ENCODE assay signal across 8 mouse cellular contexts in genomic region chr4:102087091-102087565, GRCm38 (mm10). TPM values are rescaled to one million over a fixed set of nuclear protein-coding genes. Genes with fewer than 3 reads are reported as not detected.
DNase-seq lines count a peak whose midpoint lies in the region; ATAC-seq and TF ChIP-seq lines count a peak whose summit lies in the region.

Gene Pde4b, plus strand, starts transcription at chr4:102087543.

- no peak within 1 kb of the TSS for H3K27ac ChIP-seq in lung, embryonic 15.5 days
- H3K27ac ChIP-seq in heart, embryonic 11.5 days (ENCODE audit: low read depth, low read length) = no peak within 1 kb of the TSS
- peak within 1 kb of the TSS; percentile 55 for H3K27ac ChIP-seq in midbrain, postnatal 0 days (ENCODE audit: low read depth, low read length)

- H3K9me3 ChIP-seq in lung, embryonic 15.5 days = no peaks in the 10 kb centered on the region
- no peaks in the 10 kb centered on the region for H3K9me3 ChIP-seq in heart, embryonic 11.5 days (replicated peaks; ENCODE audit: control insufficient read depth, low read length)
- H3K9me3 ChIP-seq in midbrain, postnatal 0 days (ENCODE audit: low read length) = no peaks in the 10 kb centered on the region

- peak; percentile 31; the same call in 1 of the 2 replicates for ATAC-seq in lung, embryonic 15.5 days (ENCODE audit: borderline replicate concordance, extremely low read depth, low FRiP score, low TSS enrichment)
- ATAC-seq in heart, embryonic 11.5 days (replicated peaks; ENCODE audit: insufficient number of reproducible peaks, low FRiP score, low TSS enrichment) = peak; percentile 57; the same call in 1 of the 2 replicates
- ATAC-seq in midbrain, postnatal 0 days (ENCODE audit: low FRiP score) = peak; percentile 71

- DNase-seq in lung, adult 18-20 months = no peak
- DNase-seq in embryo, embryonic 10.5 days (ENCODE audit: low spot score) = peak; percentile 45
- DNase-seq in left cerebral cortex, adult 8-10 months (ENCODE audit: low spot score in 2 of 2) = no peak
- no peak for DNase-seq in midbrain, postnatal 0 days (ENCODE audit: low spot score)
- DNase-seq in testis, postnatal 10 days (ENCODE audit: low spot score) = no peak
- no peak for DNase-seq in kidney, adult 8-10 months

- no peaks in the 10 kb centered on the region for H3K36me3 ChIP-seq in lung, embryonic 15.5 days
- no peaks in the 10 kb centered on the region for H3K36me3 ChIP-seq in heart, embryonic 11.5 days (ENCODE audit: control insufficient read depth, insufficient read depth, low read length)
- no peaks in the 10 kb centered on the region for H3K36me3 ChIP-seq in midbrain, postnatal 0 days (ENCODE audit: insufficient read depth, low read length)

- peak within 1 kb of the TSS; percentile 40 for H3K9ac ChIP-seq in lung, embryonic 15.5 days
- H3K9ac ChIP-seq in heart, embryonic 11.5 days (ENCODE audit: low read depth, low read length) = peak within 1 kb of the TSS; percentile 77
- H3K9ac ChIP-seq in midbrain, postnatal 0 days (replicated peaks; ENCODE audit: low read length, poor library complexity, severe bottlenecking) = peak within 1 kb of the TSS; percentile 76

- peak within 1 kb of the TSS; percentile 47 for H3K4me3 ChIP-seq in lung, embryonic 15.5 days
- peak within 1 kb of the TSS; percentile 72 for H3K4me3 ChIP-seq in heart, embryonic 11.5 days (ENCODE audit: low read depth, low read length)
- peak within 1 kb of the TSS; percentile 76 for H3K4me3 ChIP-seq in midbrain, postnatal 0 days (ENCODE audit: low read depth, low read length)

- peak within 1 kb of the TSS; percentile 95 for H3K4me2 ChIP-seq in lung, embryonic 15.5 days
- peak within 1 kb of the TSS; percentile 99 for H3K4me2 ChIP-seq in heart, embryonic 11.5 days
- H3K4me2 ChIP-seq in midbrain, postnatal 0 days (ENCODE audit: low read depth, low read length, poor library complexity, severe bottlenecking) = peak within 1 kb of the TSS; percentile 98

- H3K27me3 ChIP-seq in lung, embryonic 15.5 days = peaks cover 41% of the 10 kb centered on the region
- peaks cover 23% of the 10 kb centered on the region for H3K27me3 ChIP-seq in heart, embryonic 11.5 days (ENCODE audit: control insufficient read depth, insufficient read depth, low read length)
- no peaks in the 10 kb centered on the region for H3K27me3 ChIP-seq in midbrain, postnatal 0 days (ENCODE audit: insufficient read depth, low read length)

- TF ChIP-seq CTCF in midbrain, postnatal 0 days (IDR thresholded peaks at IDR 0.05) = no peak

- whole genome bisulfite sequencing in lung, embryonic 15.5 days = 12% methylated on average over 11 of the region's 11 CpGs
- WGBS in heart, embryonic 11.5 days (ENCODE audit: insufficient replicate concordance) = 8% methylated on average over 11 of the region's 11 CpGs
- WGBS in midbrain, postnatal 0 days = under 1% methylated on average over 10 of the region's 11 CpGs

- H3K4me1 ChIP-seq in lung, embryonic 15.5 days = peaks cover 10% of the 10 kb centered on the region
- peaks cover 5% of the 10 kb centered on the region for H3K4me1 ChIP-seq in heart, embryonic 11.5 days (ENCODE audit: control insufficient read depth, insufficient read depth, low read length)
- no peaks in the 10 kb centered on the region for H3K4me1 ChIP-seq in midbrain, postnatal 0 days (ENCODE audit: insufficient read depth, low read length)

RNA-seq across cellular contexts. Expression of gene Pde4b, which starts in this region (rescaled TPM):
- 37.3 and 40.5 TPM in 2 replicates for polyA plus RNA-seq in lung, embryonic 15.5 days (2015; fragmentation: Nextera tagmentation; extraction: Ambion mirVana)
- 21.5 and 23.9 TPM in 2 replicates for polyA plus RNA-seq in heart, embryonic 11.5 days (2014; fragmentation: Nextera tagmentation; extraction: Ambion mirVana)
- total RNA-seq in left cerebral cortex, adult 8-10 months (2022) = 100 to 1,000 TPM; 130 to 148 (median 137) TPM
- 90.1 and 98.3 TPM in 2 replicates for total RNA-seq in midbrain, postnatal 0 days (2014; rRNA removed)
- polyA plus RNA-seq in midbrain, postnatal 0 days (2015; fragmentation: Nextera tagmentation; extraction: Ambion mirVana) = 65.5 and 70.0 TPM in 2 replicates
